Mouse (Mus musculus): ENCODE measurements around the gene Htra3.

Gene Htra3

GRCm38 (mm10) chr5:35653743-35654395 lies 25.7 kb downstream of the Htra3 start:
- DNase-seq (ENCODE audit: low read depth, low spot score) = no peak

GRCm38 (mm10) chr5:35652872-35653271 lies 26.7 kb downstream of the Htra3 start:
- DNase-seq (ENCODE audit: low read depth, low spot score) = peak; percentile 8

GRCm38 (mm10) chr5:35652319-35652718 lies 27.3 kb downstream of the Htra3 start:
- DNase-seq (ENCODE audit: low read depth, low spot score) = no peak

GRCm38 (mm10) chr5:35648230-35648629 lies 31.4 kb downstream of the Htra3 start:
- no peak for DNase-seq (ENCODE audit: low read depth, low spot score)

GRCm38 (mm10) chr5:35647562-35647961 lies 32.0 kb downstream of the Htra3 start:
- no peak for DNase-seq (ENCODE audit: low read depth, low spot score)

GRCm38 (mm10) chr5:35646927-35647326 lies 32.7 kb downstream of the Htra3 start:
- DNase-seq (ENCODE audit: low read depth, low spot score) = no peak

- no peak for DNase-seq (ENCODE audit: low read depth, low spot score)
Observed at GRCm38 (mm10) chr5:35645938-35646493, 33.6 kb downstream of the Htra3 start.

- no peak for DNase-seq (ENCODE audit: low read depth, low spot score)
Observed at GRCm38 (mm10) chr5:35644082-35644481, 35.5 kb downstream of the Htra3 start.

GRCm38 (mm10) chr5:35643401-35644048 lies 36.1 kb downstream of the Htra3 start:
- DNase-seq (ENCODE audit: low read depth, low spot score) = no peak

GRCm38 (mm10) chr5:35641961-35642584 lies 37.5 kb downstream of the Htra3 start:
- DNase-seq (ENCODE audit: low read depth, low spot score) = no peak

GRCm38 (mm10) chr5:35636016-35636415 lies 43.6 kb downstream of the Htra3 start:
- DNase-seq (ENCODE audit: low read depth, low spot score) = no peak

GRCm38 (mm10) chr5:35632841-35633240 lies 46.7 kb downstream of the Htra3 start:
- no peak for DNase-seq (ENCODE audit: low read depth, low spot score)

GRCm38 (mm10) chr5:35631755-35632154 lies 47.8 kb downstream of the Htra3 start:
- no peak for DNase-seq (ENCODE audit: low read depth, low spot score)

- DNase-seq (ENCODE audit: low read depth, low spot score) = no peak
Observed at GRCm38 (mm10) chr5:35631224-35631623, 48.4 kb downstream of the Htra3 start.

GRCm38 (mm10) chr5:35630706-35631105 lies 48.9 kb downstream of the Htra3 start:
- no peak for DNase-seq (ENCODE audit: low read depth, low spot score)

GRCm38 (mm10) chr5:35629333-35629732 lies 50.2 kb downstream of the Htra3 start:
- DNase-seq (ENCODE audit: low read depth, low spot score) = peak; percentile 22

- DNase-seq (ENCODE audit: low read depth, low spot score) = no peak
Observed at GRCm38 (mm10) chr5:35628685-35629084, 50.9 kb downstream of the Htra3 start.

GRCm38 (mm10) chr5:35627307-35627840 lies 52.2 kb downstream of the Htra3 start:
- peak; percentile 19 for DNase-seq (ENCODE audit: low read depth, low spot score)

- DNase-seq (ENCODE audit: low read depth, low spot score) = no peak
Observed at GRCm38 (mm10) chr5:35626408-35626807, 53.2 kb downstream of the Htra3 start.

GRCm38 (mm10) chr5:35624751-35625239 lies 54.8 kb downstream of the Htra3 start:
- DNase-seq (ENCODE audit: low read depth, low spot score) = no peak

GRCm38 (mm10) chr5:35623831-35624230 lies 55.8 kb downstream of the Htra3 start:
- no peak for DNase-seq (ENCODE audit: low read depth, low spot score)

GRCm38 (mm10) chr5:35621114-35621513 lies 58.5 kb downstream of the Htra3 start:
- DNase-seq (ENCODE audit: low read depth, low spot score) = no peak

All from A20 (cell line).